Mouse (Mus musculus): Measurements from ENCODE around the gene Lcmt2. TPM values are rescaled to one million over a fixed set of nuclear protein-coding genes. Genes with fewer than 3 reads are reported as not detected.
"Not testable (repeated sequence)": the region's sequence is repeated elsewhere in the genome, so short reads cannot be mapped to it uniquely, and the experiment has no call there.

Lcmt2 gene
- total RNA-seq, 2 experiments from 2014 or later, result 7.0 to 9.4 TPM

GRCm38 (mm10) chr2:121127536-121127935 is 12.9 kb downstream of the Lcmt2 start:
- intact Hi-C loops (cut with DNase I), result no loop called here
- DNase-seq (ENCODE audit: low spot score in 2 of 2), result no peak

GRCm38 (mm10) chr2:121126302-121126701 is 14.2 kb downstream of the Lcmt2 start:
- intact Hi-C loops (cut with DNase I); DNase-seq (ENCODE audit: low spot score in 2 of 2): not testable (repeated sequence)

GRCm38 (mm10) chr2:121119260-121119659 is 21.2 kb downstream of the Lcmt2 start:
- intact Hi-C loops (cut with DNase I), result no loop called here
- DNase-seq (ENCODE audit: low spot score in 2 of 2), result no peak

GRCm38 (mm10) chr2:121115418-121115817 is 25.0 kb downstream of the Lcmt2 start:
- intact Hi-C loops (cut with DNase I), result no loop called here
- no peak for DNase-seq (ENCODE audit: low spot score in 2 of 2)

GRCm38 (mm10) chr2:121109695-121110094 is 30.8 kb downstream of the Lcmt2 start, which contains the start of gene Tgm7:
Gene Tgm7 (minus strand): TSS chr2:121109795.
- no peak for DNase-seq (ENCODE audit: low spot score in 2 of 2)
- intact Hi-C loops (cut with DNase I), result no loop called here

- DNase-seq (ENCODE audit: low spot score in 2 of 2), result no peak
- intact Hi-C loops (cut with DNase I), result no loop called here
These were observed 34.5 kb downstream of the Lcmt2 start for GRCm38 (mm10) chr2:121105940-121106339.

GRCm38 (mm10) chr2:121102051-121102450 is 38.4 kb downstream of the Lcmt2 start:
- intact Hi-C loops (cut with DNase I), result loop anchor here (2.0 kb wide), 1 partner anchor 61 kb away; no protein-coding TSS in a partner anchor
- DNase-seq (ENCODE audit: low spot score in 2 of 2), result peak; percentile 44 to 54

- intact Hi-C loops (cut with DNase I), result no loop called here
These were observed 50.7 kb downstream of the Lcmt2 start for GRCm38 (mm10) chr2:121089751-121090150.

GRCm38 (mm10) chr2:121088507-121088906 is 51.9 kb downstream of the Lcmt2 start:
- DNase-seq (ENCODE audit: low spot score in 2 of 2), result no peak
- intact Hi-C loops (cut with DNase I), result no loop called here

More at GRCm38 (mm10) chr2:121089751-121090150, 50.7 kb downstream of the Lcmt2 start:
- DNase-seq (ENCODE audit: low spot score in 2 of 2), result no peak

GRCm38 (mm10) chr2:121085480-121086185 is 54.8 kb downstream of the Lcmt2 start, which contains the start of gene Tgm5:
Gene Tgm5 (minus strand): TSS chr2:121085841.
- intact Hi-C loops (cut with DNase I), result no loop called here
- no peak for DNase-seq (ENCODE audit: low spot score in 2 of 2)

- intact Hi-C loops (cut with DNase I), result no loop called here
- no peak for DNase-seq (ENCODE audit: low spot score in 2 of 2)
These were observed 57.8 kb downstream of the Lcmt2 start for GRCm38 (mm10) chr2:121082626-121083025.

Other genes starting within 250 kb of the Lcmt2 start
- 10 to 100 TPM; 35.8 to 49.2 TPM for gene Ubr1, start 169.9 kb downstream of the Lcmt2 start, total RNA-seq (2021)
- gene Tmem62, start 163.6 kb downstream of the Lcmt2 start, total RNA-seq (2021), result 10 to 100 TPM; 21.9 to 28.2 TPM
- gene Ccndbp1, start 132.2 kb downstream of the Lcmt2 start, total RNA-seq (2021), result 10 to 100 TPM; 54.9 to 59.4 TPM
- not detected for gene Epb42, start 103.6 kb downstream of the Lcmt2 start, total RNA-seq (2021)
- gene Tgm5, start 54.8 kb downstream of the Lcmt2 start, total RNA-seq (2021), result not detected
- under 1 TPM in 1 of 2 experiments, not detected in 1; 0.25 TPM for gene Tgm7, start 30.9 kb downstream of the Lcmt2 start, total RNA-seq (2021)
- gene Adal, start 225 bp downstream of the Lcmt2 start, total RNA-seq (2021), result 10 to 100 TPM; 16.6 to 19.9 TPM
- 10 to 100 TPM; 35.8 to 56.6 TPM for gene Tubgcp4, start 30.0 kb upstream of the Lcmt2 start, total RNA-seq (2021)
- gene Zscan29, start 30.5 kb upstream of the Lcmt2 start, total RNA-seq (2021), result 1 to 10 TPM; 5.8 to 7.0 TPM
- 100 to 1,000 TPM; 125 to 148 TPM for gene Trp53bp1, start 130.8 kb upstream of the Lcmt2 start, total RNA-seq (2021)
- 100 to 1,000 TPM; 594 to 651 TPM for gene Map1a, start 148.9 kb upstream of the Lcmt2 start, total RNA-seq (2021)
- 100 to 1,000 TPM; 105 to 126 TPM for gene Ppip5k1, start 214.7 kb upstream of the Lcmt2 start, total RNA-seq (2021)
- 100 to 1,000 TPM; 350 to 364 TPM for gene Ckmt1, start 217.1 kb upstream of the Lcmt2 start, total RNA-seq (2021)
- under 1 TPM; 0.23 to 0.30 TPM for gene Strc, start 246.5 kb upstream of the Lcmt2 start, total RNA-seq (2021)

Data from left cerebral cortex, postnatal 36 days (tissue).